Mouse (Mus musculus) embryonic fibroblast, embryonic 13.5 days (primary cell): ENCODE measurements around the gene Gm13289.
"Not testable (repeated sequence)": the region's sequence is repeated elsewhere in the genome, so short reads cannot be mapped to it uniquely, and the experiment has no call there.

Experiments
- CTCF ChIP-seq: IDR thresholded peaks from 2 replicates; pipeline ENCODE4 v1.5.1; 2011; ENCODE audit warnings: mild to moderate bottlenecking, control low read depth, low read length, moderate library complexity, borderline replicate concordance; ENCODE audit not compliant: insufficient read depth
- POLR2A ChIP-seq: IDR thresholded peaks from 2 replicates; pipeline ENCODE4 v1.6.1; 2011; ENCODE audit warnings: low read depth, mild to moderate bottlenecking, control low read depth, low read length, moderate library complexity

DNA sequence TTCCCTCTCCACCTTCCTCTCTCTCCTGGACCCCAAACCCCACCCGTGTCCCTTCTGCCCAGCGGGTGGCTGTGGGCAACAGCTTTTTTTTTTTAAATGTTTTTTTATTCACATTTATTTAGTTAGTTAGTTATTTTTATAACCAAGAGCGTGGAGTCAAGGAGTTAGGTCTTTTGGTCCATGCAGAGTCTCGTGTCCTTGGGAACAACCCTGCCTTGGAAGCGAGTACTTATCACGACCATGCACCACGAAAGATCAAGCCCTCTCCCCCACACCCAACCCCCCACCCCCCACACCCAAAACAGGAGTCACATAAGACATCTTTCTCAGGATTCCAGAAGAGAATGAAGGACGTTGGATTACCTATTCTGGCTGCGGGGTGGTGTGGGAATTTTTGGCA lies 14.4 kb upstream of the Gm13289 start:
- not testable (repeated sequence) for TF ChIP-seq CTCF, POLR2A
